Comparison of ENCODE assay signal across 19 mouse cellular contexts in genomic region chr1:179867493-179867892, GRCm38 (mm10).
DNase-seq lines count a peak whose midpoint lies in the region; ATAC-seq lines count a peak whose summit lies in the region.
"Had no signal": no experiment of that assay in that cellular context is flagged by ENCODE, and none has a peak within 500 bp of the region (broad histone marks: within the 10 kb centered on the region; RNA-seq: fewer than 3 reads in every experiment).

No protein-coding gene starts in this region.

- no peak overlapping the region for H3K9ac ChIP-seq in kidney, embryonic 14.5 days (ENCODE audit: low read depth, low read length)
- no peak overlapping the region for H3K9ac ChIP-seq in forebrain, embryonic 15.5 days (replicated peaks)
- H3K9ac ChIP-seq: limb, embryonic 13.5 days; liver, embryonic 13.5 days; midbrain, embryonic 12.5 days; neural tube, embryonic 12.5 days had no signal

- peak; percentile 22 for DNase-seq in CD4-positive, CD25-positive, alpha-beta regulatory T cell, adult 2 months (ENCODE audit: low read depth, low spot score)
- peak; percentile 21 to 45 for DNase-seq in kidney, postnatal 4 days
- no peak for DNase-seq in right cerebral cortex, adult 2 months (ENCODE audit: low spot score in 2 of 2)
- DNase-seq: adrenal gland, adult 2 months; cerebellum, postnatal 14 days; heart, adult 2 months; kidney, adult 18-20 months; layer of hippocampus, postnatal 36 days; liver, embryonic 13.5 days had no signal

- H3K4me3 ChIP-seq in kidney, embryonic 14.5 days (ENCODE audit: low read length), result no peak overlapping the region
- H3K4me3 ChIP-seq in forebrain, embryonic 15.5 days, result no peak overlapping the region
- H3K4me3 ChIP-seq: forebrain, embryonic 10.5 days; heart, adult 2 months; limb, embryonic 13.5 days; liver, embryonic 13.5 days; midbrain, embryonic 12.5 days; neural tube, embryonic 12.5 days had no signal

- peaks cover 9% of the 10 kb centered on the region; the same call in 1 of the 2 replicates for H3K4me1 ChIP-seq in kidney, embryonic 14.5 days (ENCODE audit: control insufficient read depth, insufficient read depth, low read length)
- H3K4me1 ChIP-seq in forebrain, embryonic 15.5 days, result no peaks in the 10 kb centered on the region
- H3K4me1 ChIP-seq: midbrain, embryonic 12.5 days had no signal

- no peaks in the 10 kb centered on the region for H3K9me3 ChIP-seq in kidney, embryonic 14.5 days (ENCODE audit: control insufficient read depth, low read length)
- H3K9me3 ChIP-seq in forebrain, embryonic 15.5 days, result no peaks in the 10 kb centered on the region
- H3K9me3 ChIP-seq: forebrain, embryonic 10.5 days; limb, embryonic 13.5 days; liver, embryonic 13.5 days; midbrain, embryonic 12.5 days; neural tube, embryonic 12.5 days had no signal

- WGBS in kidney, embryonic 14.5 days, result 89% methylated on average over 4 of the region's 4 CpGs
- 91% methylated on average over 4 of the region's 4 CpGs for WGBS in forebrain, embryonic 15.5 days

- ATAC-seq in CD4-positive, CD25-positive, alpha-beta regulatory T cell, adult 4 months, result no peak
- ATAC-seq in kidney, embryonic 14.5 days (ENCODE audit: low FRiP score, low TSS enrichment), result no peak
- ATAC-seq in common myeloid progenitor, adult 5-6 weeks (replicated peaks; ENCODE audit: low read depth, poor library complexity, severe bottlenecking), result peak; percentile 68
- peak; percentile 58; the same call in 1 of the 2 replicates for ATAC-seq in megakaryocyte-erythroid progenitor cell, adult 5-6 weeks (replicated peaks; ENCODE audit: low FRiP score, low TSS enrichment, poor library complexity, severe bottlenecking)
- no peak for ATAC-seq in forebrain, embryonic 15.5 days (replicated peaks)

- H3K36me3 ChIP-seq in kidney, embryonic 14.5 days (ENCODE audit: control insufficient read depth, insufficient read depth, low read length), result no peaks in the 10 kb centered on the region
- H3K36me3 ChIP-seq in forebrain, embryonic 15.5 days, result no peaks in the 10 kb centered on the region
- H3K36me3 ChIP-seq: forebrain, embryonic 10.5 days; limb, embryonic 13.5 days; liver, embryonic 13.5 days; midbrain, embryonic 12.5 days; neural tube, embryonic 12.5 days had no signal

- no peak overlapping the region for H3K4me2 ChIP-seq in kidney, embryonic 14.5 days (replicated peaks; ENCODE audit: low read depth, low read length)
- H3K4me2 ChIP-seq in forebrain, embryonic 15.5 days (replicated peaks), result no peak overlapping the region
- H3K4me2 ChIP-seq: limb, embryonic 13.5 days; liver, embryonic 13.5 days; midbrain, embryonic 12.5 days; neural tube, embryonic 12.5 days had no signal

- H3K27me3 ChIP-seq in kidney, embryonic 14.5 days (ENCODE audit: control insufficient read depth, insufficient read depth, low read length), result no peaks in the 10 kb centered on the region
- no peaks in the 10 kb centered on the region for H3K27me3 ChIP-seq in forebrain, embryonic 15.5 days
- H3K27me3 ChIP-seq: limb, embryonic 13.5 days; liver, embryonic 13.5 days; midbrain, embryonic 12.5 days; neural tube, embryonic 12.5 days had no signal

- no peak overlapping the region for H3K27ac ChIP-seq in kidney, embryonic 14.5 days (ENCODE audit: low read depth, low read length)
- no peak overlapping the region for H3K27ac ChIP-seq in forebrain, embryonic 15.5 days (replicated peaks)
- H3K27ac ChIP-seq: forebrain, embryonic 10.5 days; limb, embryonic 13.5 days; midbrain, embryonic 12.5 days; neural tube, embryonic 12.5 days; stomach, postnatal 0 days had no signal

Comparison
In these comparisons a context has a peak if more than half of its experiments do, and no peak if none do; other contexts are left out.
1. DNase-seq: peak in CD4-positive, CD25-positive, alpha-beta regulatory T cell, adult 2 months (single experiment) and kidney, postnatal 4 days (2 of 2); none in right cerebral cortex, adult 2 months (0 of 2).
2. ATAC-seq: peak in common myeloid progenitor, adult 5-6 weeks (single experiment) and megakaryocyte-erythroid progenitor cell, adult 5-6 weeks (single experiment); none in CD4-positive, CD25-positive, alpha-beta regulatory T cell, adult 4 months (single experiment), kidney, embryonic 14.5 days (single experiment) and forebrain, embryonic 15.5 days (single experiment).